Mouse (Mus musculus): ENCODE measurements around the gene Calm1. TPM values are rescaled to one million over a fixed set of nuclear protein-coding genes. Genes with fewer than 3 reads are reported as not detected.
"Not testable (repeated sequence)": the region's sequence is repeated elsewhere in the genome, so short reads cannot be mapped to it uniquely, and the experiment has no call there.

Calm1 gene
- 100 to 1,000 TPM; 355 to 389 TPM for total RNA-seq (2021)
- long read RNA-seq, experiment 1, full-length matches to known transcripts, result 1,125 of 1,194 reads
- long read RNA-seq, experiment 1, partial matches to known transcripts, result 49 of 1,194 reads
- long read RNA-seq, experiment 1, other reads (novel, unspliced or antisense), result 20 of 1,194 reads
- long read RNA-seq, experiment 2, full-length matches to known transcripts, result 740 of 862 reads
- long read RNA-seq, experiment 2, partial matches to known transcripts, result 120 of 862 reads
- long read RNA-seq, experiment 2, other reads (novel, unspliced or antisense), result 2 of 862 reads

- peak; percentile 98 for DNase-seq
These were observed at the start of gene Calm1 for GRCm38 (mm10) chr12:100198967-100199660. Calm1 (plus strand) TSS chr12:100199435.

- no peak for DNase-seq
These were observed 46.8 kb upstream of the Calm1 start for GRCm38 (mm10) chr12:100152466-100152865.

- peak; percentile 88 for DNase-seq
These were observed 39.8 kb upstream of the Calm1 start, which contains the start of gene Nrde2 for GRCm38 (mm10) chr12:100159261-100159975. Nrde2 (minus strand) TSS chr12:100159653.

- no peak for DNase-seq
These were observed 34.2 kb upstream of the Calm1 start for GRCm38 (mm10) chr12:100164991-100165500.

GRCm38 (mm10) chr12:100166177-100166576, 33.1 kb upstream of the Calm1 start:
- peak; percentile 41 for DNase-seq

GRCm38 (mm10) chr12:100166939-100167338, 32.3 kb upstream of the Calm1 start:
- DNase-seq, result no peak

GRCm38 (mm10) chr12:100167502-100167901, 31.7 kb upstream of the Calm1 start:
- no peak for DNase-seq

- peak; percentile 33 for DNase-seq
These were observed 31.0 kb upstream of the Calm1 start for GRCm38 (mm10) chr12:100167931-100168871.

- no peak for DNase-seq
These were observed 26.8 kb upstream of the Calm1 start for GRCm38 (mm10) chr12:100172481-100172880.

GRCm38 (mm10) chr12:100176469-100177056, 22.7 kb upstream of the Calm1 start:
- no peak for DNase-seq

- DNase-seq, result no peak
These were observed 20.3 kb upstream of the Calm1 start for GRCm38 (mm10) chr12:100178898-100179440.

GRCm38 (mm10) chr12:100180802-100181201, 18.4 kb upstream of the Calm1 start:
- no peak for DNase-seq

- no peak for DNase-seq
These were observed 16.6 kb upstream of the Calm1 start for GRCm38 (mm10) chr12:100182676-100183075.

GRCm38 (mm10) chr12:100183970-100184369, 15.3 kb upstream of the Calm1 start:
- no peak for DNase-seq

- DNase-seq, result not testable (repeated sequence)
These were observed 14.3 kb upstream of the Calm1 start for GRCm38 (mm10) chr12:100184976-100185375.

- peak; percentile 21 for DNase-seq
These were observed 13.3 kb upstream of the Calm1 start for GRCm38 (mm10) chr12:100185897-100186296.

GRCm38 (mm10) chr12:100186376-100186775, 12.9 kb upstream of the Calm1 start:
- peak; percentile 36 for DNase-seq

- DNase-seq, result peak; percentile 99
These were observed 12.1 kb upstream of the Calm1 start for GRCm38 (mm10) chr12:100187013-100187755.

- peak; percentile 52 for DNase-seq
These were observed 11.3 kb upstream of the Calm1 start for GRCm38 (mm10) chr12:100187756-100188430.
